Mouse (Mus musculus) spleen, adult 2 months (tissue): ENCODE results near the gene Atp8a2.

Experiments
- CTCF ChIP-seq: fragments of 200-500 bp; IDR thresholded peaks from 2 replicates; pipeline ENCODE4 v1.5.1; 2011; ENCODE audit warnings: mild to moderate bottlenecking, inconsistent platforms; ENCODE audit not compliant: insufficient read depth, insufficient read length, insufficient replicate concordance; ENCODE audit errors: extremely low read depth
- POLR2A ChIP-seq: fragments of 200-500 bp; IDR thresholded peaks from 2 replicates; pipeline ENCODE4 v1.6.1; 2011; ENCODE audit warnings: low read depth, low read length, inconsistent platforms

GRCm38 (mm10) chr14:60131196-60131876, 65.6 kb downstream of the Atp8a2 start:
- TF ChIP-seq CTCF (no peak), POLR2A (no peak)
